Mouse (Mus musculus): ENCODE results near the gene Nup107. TPM values are rescaled to one million over a fixed set of nuclear protein-coding genes. Genes with fewer than 3 reads are reported as not detected.
"Not testable (repeated sequence)": the region's sequence is repeated elsewhere in the genome, so short reads cannot be mapped to it uniquely, and the experiment has no call there.

Gene Nup107
- total RNA-seq, 2 experiments from 2014 or later = 13.8 TPM

GRCm38 (mm10) chr10:117764598-117764997, 27.9 kb downstream of the Nup107 start:
- DNase-seq = no peak

- DNase-seq = no peak
These were observed 28.8 kb downstream of the Nup107 start for GRCm38 (mm10) chr10:117763588-117764190.

GRCm38 (mm10) chr10:117762966-117763365, 29.5 kb downstream of the Nup107 start:
- DNase-seq = no peak

- DNase-seq = no peak
These were observed 30.1 kb downstream of the Nup107 start for GRCm38 (mm10) chr10:117762281-117762830.

GRCm38 (mm10) chr10:117761551-117761950, 31.0 kb downstream of the Nup107 start:
- DNase-seq = no peak

GRCm38 (mm10) chr10:117760831-117761335, 31.6 kb downstream of the Nup107 start:
- DNase-seq = no peak

- no peak for DNase-seq
These were observed 32.5 kb downstream of the Nup107 start for GRCm38 (mm10) chr10:117759844-117760630.

- DNase-seq = no peak
These were observed 33.5 kb downstream of the Nup107 start for GRCm38 (mm10) chr10:117758749-117759727.

- not testable (repeated sequence) for DNase-seq
These were observed 34.2 kb downstream of the Nup107 start for GRCm38 (mm10) chr10:117758344-117758743.

- DNase-seq = no peak
These were observed 34.6 kb downstream of the Nup107 start for GRCm38 (mm10) chr10:117757796-117758342.

GRCm38 (mm10) chr10:117757259-117757658, 35.2 kb downstream of the Nup107 start:
- no peak for DNase-seq

- no peak for DNase-seq
These were observed 35.7 kb downstream of the Nup107 start for GRCm38 (mm10) chr10:117756784-117757183.

- DNase-seq = no peak
These were observed 36.6 kb downstream of the Nup107 start for GRCm38 (mm10) chr10:117755799-117756467.

- no peak for DNase-seq
These were observed 37.3 kb downstream of the Nup107 start for GRCm38 (mm10) chr10:117755086-117755798.

GRCm38 (mm10) chr10:117754609-117754940, 37.9 kb downstream of the Nup107 start:
- no peak for DNase-seq

GRCm38 (mm10) chr10:117753711-117754608, 38.5 kb downstream of the Nup107 start:
- DNase-seq = no peak

- no peak for DNase-seq
These were observed 39.5 kb downstream of the Nup107 start for GRCm38 (mm10) chr10:117752851-117753647.

GRCm38 (mm10) chr10:117752304-117752821, 40.1 kb downstream of the Nup107 start:
- DNase-seq = no peak
